Comparison of ENCODE assay signal across 23 mouse cellular contexts in genomic region chr9:33475106-33475505, GRCm38 (mm10).
DNase-seq lines count a peak whose midpoint lies in the region; ATAC-seq lines count a peak whose summit lies in the region.
"Had no signal": no experiment of that assay in that cellular context is flagged by ENCODE, and none has a peak within 500 bp of the region (broad histone marks: within the 10 kb centered on the region; RNA-seq: fewer than 3 reads in every experiment).

No protein-coding gene starts in this region.

- DNase-seq in spleen, postnatal 36 days (ENCODE audit: low spot score in 2 of 2) = peak; percentile 51 to 58
- no peak for DNase-seq in spleen, postnatal 4 days (ENCODE audit: low spot score in 2 of 2)
- DNase-seq in MN1 (ENCODE audit: low spot score) = no peak
- DNase-seq in midbrain, embryonic 11.5 days (ENCODE audit: low spot score, missing footprints) = no peak
- DNase-seq: adrenal gland, adult 2 months; adrenal gland, postnatal 10 days; adrenal gland, postnatal 25 days; cerebellum, adult 11 months; cerebellum, adult 18-20 months; cerebellum, adult 8-10 months; cerebellum, adult 9-11 months; cerebellum, postnatal 14 days; cerebellum, postnatal 36 days; embryo, embryonic 11 days had no signal

- no peak overlapping the region for H3K4me2 ChIP-seq in midbrain, embryonic 11.5 days
- H3K4me2 ChIP-seq: embryonic facial prominence, embryonic 13.5 days; embryonic facial prominence, embryonic 15.5 days; forebrain, embryonic 12.5 days had no signal

- 69% methylated on average over 2 of the region's 2 CpGs for WGBS in midbrain, embryonic 11.5 days

- no peak overlapping the region for H3K9ac ChIP-seq in midbrain, embryonic 11.5 days (ENCODE audit: low read length)
- H3K9ac ChIP-seq: embryonic facial prominence, embryonic 13.5 days; embryonic facial prominence, embryonic 15.5 days; forebrain, embryonic 12.5 days had no signal

- peak; percentile 90; the same call in 1 of the 2 replicates for ATAC-seq in neutrophil, adult 5-6 weeks (ENCODE audit: extremely low read depth, insufficient number of reproducible peaks, low FRiP score, poor library complexity, severe bottlenecking)
- ATAC-seq in midbrain, embryonic 11.5 days (ENCODE audit: low FRiP score) = no peak
- ATAC-seq: forebrain, embryonic 14.5 days; forebrain, embryonic 16.5 days had no signal

- H3K27ac ChIP-seq in midbrain, embryonic 11.5 days (ENCODE audit: low read depth, low read length) = no peak overlapping the region
- H3K27ac ChIP-seq: embryonic facial prominence, embryonic 13.5 days; embryonic facial prominence, embryonic 15.5 days; forebrain, embryonic 10.5 days; forebrain, embryonic 12.5 days had no signal

- no peaks in the 10 kb centered on the region for H3K27me3 ChIP-seq in midbrain, embryonic 11.5 days (ENCODE audit: control insufficient read depth, insufficient read depth, low read length)
- H3K27me3 ChIP-seq: embryonic facial prominence, embryonic 13.5 days; embryonic facial prominence, embryonic 15.5 days; forebrain, embryonic 12.5 days had no signal

- H3K9me3 ChIP-seq in midbrain, embryonic 11.5 days (ENCODE audit: control insufficient read depth, low read length) = no peaks in the 10 kb centered on the region
- H3K9me3 ChIP-seq: embryonic facial prominence, embryonic 13.5 days; embryonic facial prominence, embryonic 15.5 days; forebrain, embryonic 10.5 days; forebrain, embryonic 12.5 days; G1E had no signal

- no peaks in the 10 kb centered on the region for H3K4me1 ChIP-seq in midbrain, embryonic 11.5 days (ENCODE audit: control insufficient read depth, insufficient read depth, low read length)
- H3K4me1 ChIP-seq: embryonic facial prominence, embryonic 13.5 days; embryonic facial prominence, embryonic 15.5 days; forebrain, embryonic 10.5 days; forebrain, embryonic 12.5 days had no signal

- no peaks in the 10 kb centered on the region for H3K36me3 ChIP-seq in midbrain, embryonic 11.5 days (ENCODE audit: control insufficient read depth, insufficient read depth, low read length)
- H3K36me3 ChIP-seq: embryonic facial prominence, embryonic 13.5 days; embryonic facial prominence, embryonic 15.5 days; forebrain, embryonic 10.5 days; forebrain, embryonic 12.5 days; G1E had no signal

- no peak overlapping the region for H3K4me3 ChIP-seq in midbrain, embryonic 11.5 days (ENCODE audit: low read depth, low read length)
- H3K4me3 ChIP-seq: embryonic facial prominence, embryonic 13.5 days; embryonic facial prominence, embryonic 15.5 days; erythroblast, embryonic 14.5 days; forebrain, embryonic 10.5 days; forebrain, embryonic 12.5 days had no signal

Comparison
In these comparisons a context has a peak if more than half of its experiments do, and no peak if none do; other contexts are left out.
1. DNase-seq: peak in spleen, postnatal 36 days (2 of 2); none in spleen, postnatal 4 days (0 of 2), MN1 (single experiment) and midbrain, embryonic 11.5 days (single experiment).